Mouse (Mus musculus) myocyte (in vitro differentiated cells): ENCODE data around the gene Olfr695.

Source experiments
- CEBPB ChIP-seq: IDR thresholded peaks from 2 replicates; pipeline ENCODE4 v1.6.1; 2011; ENCODE audit warnings: mild to moderate bottlenecking, moderate library complexity; ENCODE audit not compliant: poor library complexity, insufficient read depth, severe bottlenecking
- E2F4 ChIP-seq: IDR thresholded peaks from one replicate; pipeline ENCODE4 v1.6.1; 2011; ENCODE audit warnings: mild to moderate bottlenecking, control low read depth, moderate library complexity; ENCODE audit not compliant: insufficient read depth
- MAX ChIP-seq: IDR thresholded peaks from one replicate; pipeline ENCODE4 v1.6.1; 2011; ENCODE audit warnings: low read depth, mild to moderate bottlenecking, control low read depth
- MYOD1 ChIP-seq, 3 experiments: IDR thresholded peaks; one replicate each; pipeline ENCODE4 v1.6.1; 2011; ENCODE audit warnings: control low read depth in 2 of 3, low read depth in 2 of 3, mild to moderate bottlenecking in 2 of 3, moderate library complexity in 1 of 3; ENCODE audit not compliant: insufficient read length in 2 of 3, control insufficient read depth in 1 of 3
- MYOG ChIP-seq, 3 experiments: IDR thresholded peaks; one replicate each; pipeline ENCODE4 v1.6.1; 2011; ENCODE audit warnings: control low read depth in 2 of 3, low read depth in 2 of 3, mild to moderate bottlenecking in 2 of 3; ENCODE audit not compliant: insufficient read length in 2 of 3, control insufficient read depth in 1 of 3, insufficient read depth in 1 of 3
- POLR2A ChIP-seq: IDR thresholded peaks from one replicate; pipeline ENCODE4 v1.6.1; 2011; ENCODE audit warnings: low read depth, mild to moderate bottlenecking, control low read depth, moderate library complexity; ENCODE audit not compliant: insufficient read length
- POLR2AphosphoS2 ChIP-seq: IDR thresholded peaks from one replicate; pipeline ENCODE4 v1.6.1; 2011; ENCODE audit warnings: low read depth, control low read depth; ENCODE audit not compliant: insufficient read length
- REST ChIP-seq: IDR thresholded peaks from one replicate; pipeline ENCODE4 v1.6.1; 2011; ENCODE audit warnings: mild to moderate bottlenecking, control low read depth, moderate library complexity; ENCODE audit not compliant: insufficient read depth, insufficient read length
- SRF ChIP-seq: IDR thresholded peaks from one replicate; pipeline ENCODE4 v1.6.1; 2011; ENCODE audit warnings: low read depth; ENCODE audit not compliant: control insufficient read depth, insufficient read length
- USF1 ChIP-seq: IDR thresholded peaks from one replicate; pipeline ENCODE4 v1.6.1; 2011; ENCODE audit warnings: low read depth, mild to moderate bottlenecking, control low read depth, moderate library complexity

GRCm38 (mm10) chr7:106691714-106692113 is 24.5 kb downstream of the Olfr695 start, which contains the start of gene Olfr694:
- TF ChIP-seq POLR2A (no peak), POLR2AphosphoS2 (no peak), USF1 (no peak), REST (no peak), E2F4 (no peak), CEBPB (no peak), MYOD1 (IDR thresholded peaks at IDR 0.05; ENCODE audit: control insufficient read depth in 1 of 3, insufficient read length in 2 of 3, low read depth in 2 of 3) (no peak), SRF (no peak), MAX (no peak), MYOG (IDR thresholded peaks at IDR 0.05; ENCODE audit: control insufficient read depth in 1 of 3, insufficient read depth in 1 of 3, insufficient read length in 2 of 3, low read depth in 2 of 3) (no peak)
